Mouse (Mus musculus) heart, embryonic 11.5 days (tissue): ENCODE results near the gene Notch2. TPM values are rescaled to one million over a fixed set of nuclear protein-coding genes. Genes with fewer than 3 reads are reported as not detected.
A peak's percentile ranks its signal among the peaks of the same experiment; 100 is the strongest.

Experiments
- ATAC-seq: fragments of 200-750 bp; cut with Nextera tagmentation; replicated peaks from 2 replicates; pipeline ENCODE4 v1.8.0; 2017; ENCODE audit warnings: moderate library complexity; ENCODE audit not compliant: insufficient number of reproducible peaks, low FRiP score, low TSS enrichment
- H3K27ac ChIP-seq: fragments of 300-500 bp; sonication (generic); 2 replicates; pipeline ENCODE4 v1.5.1; 2014; ENCODE audit warnings: mild to moderate bottlenecking, low read depth, low read length
- H3K27me3 ChIP-seq: fragments of 300-500 bp; sonication (generic); 2 replicates; pipeline ENCODE4 v1.6.1; 2014; ENCODE audit warnings: mild to moderate bottlenecking, low read length, mixed read lengths; ENCODE audit not compliant: control insufficient read depth, insufficient read depth
- H3K36me3 ChIP-seq: fragments of 300-500 bp; sonication (generic); 2 replicates; pipeline ENCODE4 v1.6.1; 2014; ENCODE audit warnings: mild to moderate bottlenecking, low read length, moderate library complexity, mixed read lengths; ENCODE audit not compliant: control insufficient read depth, insufficient read depth
- H3K4me1 ChIP-seq: fragments of 300-500 bp; sonication (generic); 2 replicates; pipeline ENCODE4 v1.6.1; 2014; ENCODE audit warnings: low read length; ENCODE audit not compliant: control insufficient read depth, insufficient read depth
- H3K4me2 ChIP-seq: fragments of 300-500 bp; sonication (generic); 2 replicates; pipeline ENCODE4 v1.6.1; 2014; ENCODE audit warnings: mild to moderate bottlenecking, moderate library complexity
- H3K4me3 ChIP-seq: fragments of 300-500 bp; sonication (generic); 2 replicates; pipeline ENCODE4 v1.5.1; 2014; ENCODE audit warnings: low read depth, low read length
- H3K9ac ChIP-seq: fragments of 300-500 bp; sonication (generic); 2 replicates; pipeline ENCODE4 v1.6.1; 2014; ENCODE audit warnings: mild to moderate bottlenecking, low read depth, low read length, moderate library complexity
- H3K9me3 ChIP-seq: fragments of 300-500 bp; sonication (generic); replicated peaks from 2 replicates; pipeline ENCODE4 v1.6.1; 2016; ENCODE audit warnings: low read length; ENCODE audit not compliant: control insufficient read depth
- WGBS: fragments of 180-500 bp; shearing (Covaris S2); extraction: QIAGEN DNeasy Blood & Tissue Kit; methylation state at CpG from one replicate; pipeline ENCODE4 v1.1.7; 2014; ENCODE audit not compliant: insufficient replicate concordance; 5-methylcytosine and 5-hydroxymethylcytosine counted together
- polyA plus RNA-seq: library from polyadenylated mRNA; unstranded; fragments of >200 nt; fragmentation: Nextera tagmentation; extraction: Ambion mirVana; gene quantifications from 2 replicates; pipeline ENCODE4 v1.2.1, GENCODE M21; 2014

Notch2 gene
- 12.5 and 13.4 TPM in 2 replicates for polyA plus RNA-seq

- ATAC-seq: peak; percentile 85
- WGBS: under 1% methylated on average over 75 of the region's 95 CpGs
- H3K4me1 ChIP-seq: peaks cover 23% of the 10 kb centered on the region
Measured at GRCm38 (mm10) chr3:98013401-98014281, at the start of gene Notch2. Gene Notch2, plus strand, starts transcription at chr3:98013527.

GRCm38 (mm10) chr3:97964878-97965353 is 48.4 kb upstream of the Notch2 start:
- 45% methylated on average over 14 of the region's 14 CpGs for WGBS
- ATAC-seq: no peak
- Histone ChIP-seq H3K9ac (no peak overlapping the region), H3K36me3 (no peaks in the 10 kb centered on the region), H3K4me2 (no peak overlapping the region), H3K4me1 (no peaks in the 10 kb centered on the region), H3K27ac (no peak overlapping the region), H3K9me3 (no peaks in the 10 kb centered on the region), H3K4me3 (no peak overlapping the region), H3K27me3 (peaks cover 3% of the 10 kb centered on the region; the same call in 1 of the 2 replicates)

More at GRCm38 (mm10) chr3:98013401-98014281, at the start of gene Notch2:
- H3K9me3 ChIP-seq: no peaks in the 10 kb centered on the region
- H3K4me2 ChIP-seq: peak within 1 kb of the TSS; percentile 76
- 0 out of 2 replicates have a peak, but pooled peaks cover 2% of the 10 kb centered on the region for H3K27me3 ChIP-seq
- H3K27ac ChIP-seq: peak within 1 kb of the TSS; percentile 90
- no peaks in the 10 kb centered on the region for H3K36me3 ChIP-seq
- peak within 1 kb of the TSS; percentile 92 for H3K9ac ChIP-seq
- H3K4me3 ChIP-seq: peak within 1 kb of the TSS; percentile 80

DNA sequence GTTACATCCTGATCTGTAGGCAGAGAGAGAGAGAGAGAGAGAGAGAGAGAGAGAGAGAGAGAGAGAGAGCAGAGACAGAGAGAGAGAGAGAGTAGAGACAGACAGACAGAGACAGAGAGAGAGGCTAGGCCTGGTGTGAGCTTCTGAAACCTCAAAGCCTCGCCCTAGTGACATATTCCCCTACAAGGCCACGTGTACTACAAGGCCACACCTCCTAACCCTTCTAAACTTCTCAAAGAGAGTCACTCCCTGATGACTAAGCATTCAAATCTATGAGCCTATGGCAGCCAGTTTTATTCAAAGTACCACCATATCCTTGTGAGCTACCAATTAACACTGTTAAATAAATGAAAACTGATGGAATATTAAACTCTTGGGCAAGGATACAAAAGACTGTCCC is 45.7 kb upstream of the Notch2 start:
- Histone ChIP-seq H3K27ac (no peak overlapping the region), H3K9me3 (no peaks in the 10 kb centered on the region), H3K4me1 (peaks cover 9% of the 10 kb centered on the region), H3K9ac (no peak overlapping the region), H3K36me3 (no peaks in the 10 kb centered on the region), H3K4me3 (no peak overlapping the region), H3K27me3 (peaks cover 16% of the 10 kb centered on the region), H3K4me2 (no peak overlapping the region)
- 63% methylated on average over 2 of the region's 2 CpGs for WGBS
- ATAC-seq: no peak

- Histone ChIP-seq H3K4me1 (peaks cover 9% of the 10 kb centered on the region), H3K27ac (no peak overlapping the region), H3K4me3 (no peak overlapping the region), H3K9ac (no peak overlapping the region), H3K4me2 (no peak overlapping the region), H3K27me3 (peaks cover 16% of the 10 kb centered on the region), H3K36me3 (no peaks in the 10 kb centered on the region), H3K9me3 (no peaks in the 10 kb centered on the region)
- ATAC-seq: no peak
- WGBS: 50% methylated on average over 2 of the region's 2 CpGs
Measured at GRCm38 (mm10) chr3:97968191-97968590, 45.1 kb upstream of the Notch2 start.

DNA sequence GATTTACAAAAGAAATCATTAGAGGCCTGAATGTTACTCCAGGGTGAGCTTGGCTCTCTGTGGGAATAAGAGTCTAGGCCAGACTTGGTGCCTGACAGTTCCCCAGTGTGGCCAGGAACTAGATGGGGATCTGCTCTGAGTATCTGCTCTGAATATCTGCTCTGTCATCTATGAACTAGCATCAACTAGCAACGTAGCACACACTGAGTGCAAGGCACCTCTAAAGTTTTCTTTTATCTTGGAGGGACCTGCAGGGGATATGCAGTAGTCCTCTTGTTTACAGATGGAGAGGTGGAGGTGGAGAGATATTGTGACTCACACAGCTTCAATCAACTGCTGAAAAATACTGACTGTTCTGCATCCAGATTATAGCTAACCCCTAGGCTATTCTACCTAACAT is 44.3 kb upstream of the Notch2 start:
- no peaks in the 10 kb centered on the region for H3K9me3 ChIP-seq
- no peak overlapping the region for H3K4me2 ChIP-seq
- peaks cover 16% of the 10 kb centered on the region for H3K27me3 ChIP-seq
- H3K4me3 ChIP-seq: no peak overlapping the region
- WGBS: 34% methylated on average over 1 of the region's 1 CpGs
- peaks cover 9% of the 10 kb centered on the region for H3K4me1 ChIP-seq
- H3K36me3 ChIP-seq: no peaks in the 10 kb centered on the region
- no peak overlapping the region for H3K27ac ChIP-seq
- H3K9ac ChIP-seq: no peak overlapping the region
- no peak for ATAC-seq

DNA sequence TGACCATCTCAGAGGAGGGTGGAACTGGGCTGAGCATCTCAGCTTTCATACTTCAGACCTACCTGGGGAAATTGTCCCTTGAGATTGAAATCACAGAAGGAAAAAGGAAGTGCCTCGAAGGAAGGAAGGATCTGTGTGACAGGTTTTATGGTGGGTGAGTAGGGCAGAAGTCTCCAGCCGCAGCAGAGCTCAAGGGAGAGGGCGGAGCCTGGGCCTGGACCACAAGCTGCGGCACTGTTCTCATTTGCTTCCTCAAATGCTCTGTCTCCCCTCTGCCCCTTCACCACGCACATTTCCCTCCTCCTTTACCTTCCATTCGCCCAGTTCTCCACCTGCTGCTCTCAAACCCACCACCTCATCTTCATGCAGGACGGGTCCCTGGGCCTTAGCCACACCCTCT is 42.2 kb upstream of the Notch2 start:
- no peak for ATAC-seq
- peaks cover 19% of the 10 kb centered on the region for H3K27me3 ChIP-seq
- no peaks in the 10 kb centered on the region for H3K36me3 ChIP-seq
- no peak overlapping the region for H3K4me3 ChIP-seq
- no peaks in the 10 kb centered on the region for H3K9me3 ChIP-seq
- no peak overlapping the region for H3K9ac ChIP-seq
- no peak overlapping the region for H3K4me2 ChIP-seq
- H3K4me1 ChIP-seq: peaks cover 9% of the 10 kb centered on the region
- WGBS: 26% methylated on average over 7 of the region's 7 CpGs
- H3K27ac ChIP-seq: no peak overlapping the region

DNA sequence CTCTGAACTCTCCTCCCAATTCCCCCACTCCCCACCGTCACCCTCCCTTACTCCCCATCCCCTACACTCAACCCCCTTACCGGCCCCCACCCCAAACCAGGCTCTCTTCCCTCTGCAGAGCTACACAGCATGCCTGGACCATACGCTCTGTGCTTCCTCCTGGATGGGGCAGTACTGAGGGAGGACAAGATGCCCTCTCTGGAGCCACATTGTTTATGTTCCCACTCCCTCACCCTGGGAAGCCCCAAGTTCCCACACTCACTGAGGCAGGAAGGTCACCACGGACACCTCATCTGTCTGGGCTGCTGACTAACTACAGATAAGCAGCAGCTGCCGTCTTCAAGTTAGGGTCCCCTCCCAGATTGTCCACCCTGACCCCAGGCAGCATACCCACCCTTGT is 41.1 kb upstream of the Notch2 start:
- no peak overlapping the region for H3K27ac ChIP-seq
- 24% methylated on average over 5 of the region's 5 CpGs for WGBS

DNA sequence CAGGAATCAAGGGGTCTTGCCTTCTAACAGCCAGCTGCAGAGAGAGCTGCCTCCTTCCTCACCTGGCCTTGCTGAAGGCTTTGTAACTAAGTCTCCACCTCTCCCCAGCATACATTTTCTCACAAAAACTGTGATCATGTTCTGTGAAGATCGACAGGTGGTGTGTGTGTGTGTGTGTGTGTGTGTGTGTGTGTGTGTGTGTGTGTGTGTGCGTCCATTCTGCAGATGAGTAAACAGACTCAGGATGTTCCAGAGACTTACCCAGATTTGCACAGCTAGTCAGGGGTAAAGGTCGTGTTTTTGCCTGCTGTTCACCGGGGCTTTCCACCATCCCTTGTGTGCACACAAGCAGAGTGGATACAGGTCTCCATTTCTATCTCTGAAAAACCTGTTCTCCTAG is 40.6 kb upstream of the Notch2 start:
- 57% methylated on average over 4 of the region's 4 CpGs for WGBS
- H3K27ac ChIP-seq: no peak overlapping the region
- peaks cover 16% of the 10 kb centered on the region for H3K27me3 ChIP-seq
- ATAC-seq: no peak
- no peaks in the 10 kb centered on the region for H3K36me3 ChIP-seq
- H3K4me2 ChIP-seq: no peak overlapping the region
- no peak overlapping the region for H3K9ac ChIP-seq
- peaks cover 9% of the 10 kb centered on the region for H3K4me1 ChIP-seq
- H3K9me3 ChIP-seq: no peaks in the 10 kb centered on the region
- no peak overlapping the region for H3K4me3 ChIP-seq

More for the DNA sequence above, 41.1 kb upstream of the Notch2 start:
- Histone ChIP-seq H3K4me1 (peaks cover 9% of the 10 kb centered on the region), H3K27me3 (peaks cover 16% of the 10 kb centered on the region), H3K4me3 (no peak overlapping the region), H3K4me2 (no peak overlapping the region), H3K9me3 (no peaks in the 10 kb centered on the region), H3K36me3 (no peaks in the 10 kb centered on the region), H3K9ac (no peak overlapping the region)
- ATAC-seq: no peak
